In the genomic region with DNA sequence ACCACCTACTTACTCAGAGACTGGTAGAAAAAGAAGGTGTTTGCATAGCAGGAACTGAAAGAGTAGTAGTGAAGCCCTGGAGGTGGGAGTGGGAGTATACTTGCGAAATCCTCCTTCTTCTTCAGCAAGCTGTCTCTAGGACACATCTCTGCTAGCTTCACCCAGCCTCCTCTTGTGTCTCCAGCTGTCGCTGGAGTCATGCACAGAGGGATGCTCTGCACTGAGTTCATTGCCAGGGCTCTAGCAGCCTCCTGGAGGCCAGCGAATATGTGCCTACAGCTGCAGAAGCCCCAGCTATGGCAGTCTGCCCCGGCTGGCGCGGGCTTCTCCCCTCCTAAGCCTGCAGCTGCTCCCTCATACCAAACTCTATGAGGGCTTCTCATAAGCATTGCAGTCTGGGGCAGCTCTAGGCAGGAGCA, we compare ENCODE assay signal across 8 mouse cellular contexts.
DNase-seq lines count a peak whose midpoint lies in the region; ATAC-seq lines count a peak whose summit lies in the region.

No protein-coding gene starts in this region.

- no peaks in the 10 kb centered on the region for H3K36me3 ChIP-seq in neural tube, embryonic 14.5 days (ENCODE audit: control insufficient read depth, insufficient read depth, low read length)

- no peak overlapping the region for H3K9ac ChIP-seq in neural tube, embryonic 14.5 days (replicated peaks; ENCODE audit: low read depth, low read length)

- 68% methylated on average over 6 of the region's 6 CpGs for WGBS in neural tube, embryonic 14.5 days

- peak; percentile 65 for ATAC-seq in neural tube, embryonic 14.5 days (ENCODE audit: low read depth)
- no peak for ATAC-seq in inflammation-experienced regulatory T-cells, adult 6 months

- no peaks in the 10 kb centered on the region for H3K4me1 ChIP-seq in neural tube, embryonic 14.5 days (ENCODE audit: control insufficient read depth, insufficient read depth, low read length)

- no peaks in the 10 kb centered on the region for H3K27me3 ChIP-seq in neural tube, embryonic 14.5 days (ENCODE audit: control insufficient read depth, insufficient read depth, low read length)

- peak; percentile 26 for DNase-seq in ovary, postnatal 36 days (ENCODE audit: low spot score)
- DNase-seq in ovary, postnatal 10 days (ENCODE audit: low spot score): no peak
- DNase-seq in gastrocnemius, postnatal 25 days: peak; percentile 87
- DNase-seq in layer of hippocampus, adult 18-20 months (ENCODE audit: low spot score in 2 of 2): peak; percentile 56 to 76
- no peak for DNase-seq in embryo, embryonic 10.5 days (ENCODE audit: low spot score)
- no peak for DNase-seq in urinary bladder, adult 2 months (ENCODE audit: low spot score)

- peak overlapping the region; percentile 64 for H3K27ac ChIP-seq in neural tube, embryonic 14.5 days (ENCODE audit: low read depth, low read length)

- no peak overlapping the region for H3K4me3 ChIP-seq in neural tube, embryonic 14.5 days (ENCODE audit: low read depth, low read length)

- no peak overlapping the region for H3K4me2 ChIP-seq in neural tube, embryonic 14.5 days (ENCODE audit: low read depth, low read length)

- H3K9me3 ChIP-seq in neural tube, embryonic 14.5 days (ENCODE audit: control insufficient read depth, low read length): no peaks in the 10 kb centered on the region

Comparison
In these comparisons a context has a peak if more than half of its experiments do, and no peak if none do; other contexts are left out.
1. DNase-seq: peak in ovary, postnatal 36 days (single experiment), gastrocnemius, postnatal 25 days (single experiment) and layer of hippocampus, adult 18-20 months (2 of 2); none in ovary, postnatal 10 days (single experiment), embryo, embryonic 10.5 days (single experiment) and urinary bladder, adult 2 months (single experiment).